Mouse (Mus musculus): ENCODE results near the gene Elmo1. TPM values are rescaled to one million over a fixed set of nuclear protein-coding genes. Genes with fewer than 3 reads are reported as not detected.

Gene Elmo1
- total and polyA plus RNA-seq, 3 experiments = 23.1 to 50.2 (median 32.2) TPM

GRCm38 (mm10) chr13:20461616-20462015 is 371.2 kb downstream of the Elmo1 start:
- dilution Hi-C loops (cut with MboI; ENCODE audit: extremely low pct_ligation_motif_present, extremely low pct_unique_long_range_greater_than_20kb, low sequenced_read_pairs) = no loop called here
- H3K79me2 ChIP-seq (replicated peaks; ENCODE audit: control insufficient read depth, extremely low read depth, insufficient read depth, poor library complexity, severe bottlenecking) = no peaks in the 10 kb centered on the region
- no peak overlapping the region for H3K4me3 ChIP-seq (replicated peaks in 1 of 3; ENCODE audit: low read depth in 2 of 3, low read length in 2 of 3, poor library complexity in 1 of 3)
- DNase-seq (ENCODE audit: extremely low read depth) = no peak
- peaks cover 7 to 73% of the 10 kb centered on the region in 2 experiments for H3K36me3 ChIP-seq (replicated peaks in 1 of 2; ENCODE audit: control insufficient read depth in 1 of 2, insufficient read depth in 1 of 2, low read length in 1 of 2)
- no peak overlapping the region for H3K4me2 ChIP-seq (ENCODE audit: insufficient read depth, low read depth, poor library complexity, severe bottlenecking)
- no peak overlapping the region for H3K27ac ChIP-seq (ENCODE audit: insufficient read depth, low read depth)
- TF ChIP-seq RCOR1 (conservative IDR thresholded peaks at IDR 0.05; ENCODE audit: low read depth, low read length) (no peak), RAD21 (IDR thresholded peaks at IDR 0.05; ENCODE audit: low read depth, low read length) (no peak), MAFK (IDR thresholded peaks at IDR 0.05; ENCODE audit: insufficient replicate concordance, low read length) (no peak), MEF2A (IDR thresholded peaks at IDR 0.05; ENCODE audit: borderline replicate concordance, low read depth, low read length) (no peak), ETS1 (conservative IDR thresholded peaks at IDR 0.05; ENCODE audit: low read depth, low read length) (no peak), JUND (conservative IDR thresholded peaks at IDR 0.05; ENCODE audit: low read depth, low read length) (no peak), HCFC1 (IDR thresholded peaks at IDR 0.05; ENCODE audit: low read depth, low read length) (no peak), NRF1 (IDR thresholded peaks at IDR 0.05; ENCODE audit: low read depth, low read length) (no peak), MAX (IDR thresholded peaks at IDR 0.05; ENCODE audit: low read length) (no peak), CTCF (conservative IDR thresholded peaks at IDR 0.05 in 1 of 2, IDR thresholded peaks at IDR 0.05 in 1 of 2; ENCODE audit: low read depth in 2 of 2, low read length in 2 of 2) (no peak), ZNF384 (IDR thresholded peaks at IDR 0.05; ENCODE audit: low read depth, low read length) (no peak), JUN (IDR thresholded peaks at IDR 0.05; ENCODE audit: insufficient read depth, low read depth, low read length) (no peak)
- H3K27me3 ChIP-seq (replicated peaks) = no peaks in the 10 kb centered on the region
- no peaks in the 10 kb centered on the region for H3K9me3 ChIP-seq (replicated peaks; ENCODE audit: low read length)
- in situ Hi-C loops (cut with MboI; ENCODE audit: low pct_ligation_motif_present, low pct_unique_long_range_greater_than_20kb, low sequenced_read_pairs) = no loop called here
- H3K4me1 ChIP-seq (ENCODE audit: control insufficient read depth in 1 of 2, insufficient read depth in 2 of 2) = peaks cover 0 to 5% of the 10 kb centered on the region in 2 experiments; a peak in 1 of 4 replicates
- H3K9ac ChIP-seq (ENCODE audit: insufficient read depth, low read depth) = no peak overlapping the region

GRCm38 (mm10) chr13:20464161-20464560 is 373.8 kb downstream of the Elmo1 start:
- peaks cover 0 to 12% of the 10 kb centered on the region in 2 experiments; a peak in 2 of 4 replicates for H3K4me1 ChIP-seq (ENCODE audit: control insufficient read depth in 1 of 2, insufficient read depth in 2 of 2)
- H3K36me3 ChIP-seq (replicated peaks in 1 of 2; ENCODE audit: control insufficient read depth in 1 of 2, insufficient read depth in 1 of 2, low read length in 1 of 2) = peaks cover 7 to 66% of the 10 kb centered on the region in 2 experiments
- no peaks in the 10 kb centered on the region for H3K9me3 ChIP-seq (replicated peaks; ENCODE audit: low read length)
- DNase-seq (ENCODE audit: extremely low read depth) = no peak
- H3K27ac ChIP-seq (ENCODE audit: insufficient read depth, low read depth) = no peak overlapping the region
- H3K79me2 ChIP-seq (replicated peaks; ENCODE audit: control insufficient read depth, extremely low read depth, insufficient read depth, poor library complexity, severe bottlenecking) = no peaks in the 10 kb centered on the region
- no peak overlapping the region for H3K4me3 ChIP-seq (replicated peaks in 1 of 3; ENCODE audit: low read depth in 2 of 3, low read length in 2 of 3, poor library complexity in 1 of 3)
- no peak for TF ChIP-seq BHLHE40 (IDR thresholded peaks at IDR 0.05; ENCODE audit: low read depth, low read length)
- TF ChIP-seq MAX (IDR thresholded peaks at IDR 0.05; ENCODE audit: low read length) = no peak
- TF ChIP-seq ZMIZ1 (IDR thresholded peaks at IDR 0.05; ENCODE audit: low read depth, low read length) = no peak
- TF ChIP-seq MEF2A (IDR thresholded peaks at IDR 0.05; ENCODE audit: borderline replicate concordance, low read depth, low read length) = no peak
- no peak for TF ChIP-seq HCFC1 (IDR thresholded peaks at IDR 0.05; ENCODE audit: low read depth, low read length)
- no peak for TF ChIP-seq ETS1 (conservative IDR thresholded peaks at IDR 0.05; ENCODE audit: low read depth, low read length)
- TF ChIP-seq UBTF (IDR thresholded peaks at IDR 0.05; ENCODE audit: low read depth, low read length) = no peak
- TF ChIP-seq TCF12 (IDR thresholded peaks at IDR 0.05; ENCODE audit: low read depth, low read length) = no peak
- TF ChIP-seq CHD2 (IDR thresholded peaks at IDR 0.05; ENCODE audit: low read length) = no peak
- no peak for TF ChIP-seq MAZ (IDR thresholded peaks at IDR 0.05; ENCODE audit: low read depth, low read length)
- TF ChIP-seq POLR2AphosphoS2 (IDR thresholded peaks at IDR 0.05; ENCODE audit: low read depth, low read length) = no peak
- no peak for TF ChIP-seq PAX5 (IDR thresholded peaks at IDR 0.05; ENCODE audit: low read length)
- TF ChIP-seq MYC (IDR thresholded peaks at IDR 0.05; ENCODE audit: low read depth, low read length) = no peak
- in situ Hi-C loops (cut with MboI; ENCODE audit: low pct_ligation_motif_present, low pct_unique_long_range_greater_than_20kb, low sequenced_read_pairs) (no loop called here), dilution Hi-C loops (cut with MboI; ENCODE audit: extremely low pct_ligation_motif_present, extremely low pct_unique_long_range_greater_than_20kb, low sequenced_read_pairs) (no loop called here)
- H3K9ac ChIP-seq (ENCODE audit: insufficient read depth, low read depth) = no peak overlapping the region
- H3K27me3 ChIP-seq (replicated peaks) = no peaks in the 10 kb centered on the region
- no peak overlapping the region for H3K4me2 ChIP-seq (ENCODE audit: insufficient read depth, low read depth, poor library complexity, severe bottlenecking)
